Mouse (Mus musculus): ENCODE data around the gene Olfr823. TPM values are rescaled to one million over a fixed set of nuclear protein-coding genes. Genes with fewer than 3 reads are reported as not detected.

Olfr823 gene
- polyA plus RNA-seq, 1 experiment from 2014 or later: not detected

DNA sequence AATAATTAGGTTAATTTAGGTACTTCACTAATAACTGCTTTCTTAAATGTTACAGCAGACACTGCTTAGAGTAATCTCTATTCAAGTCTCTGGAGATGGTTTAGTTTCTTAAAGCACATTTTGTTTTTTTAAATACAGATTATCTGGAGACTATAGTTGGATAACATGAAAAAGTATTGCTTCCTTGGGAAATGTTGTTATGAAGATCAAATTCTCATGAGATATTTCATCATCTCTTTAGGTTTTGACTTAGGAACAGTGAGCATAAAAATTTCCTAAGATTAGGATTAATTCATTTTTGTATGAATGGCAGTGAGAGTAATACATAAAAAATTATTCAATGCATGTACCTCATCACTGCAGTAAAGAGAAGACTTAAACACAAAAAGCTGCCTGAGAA is 44.3 kb downstream of the Olfr823 start, which contains the start of gene Olfr822:
Olfr822 (plus strand) TSS at position 301 of the 400 bp plus-strand sequence.
- Histone ChIP-seq H3K36me3 (ENCODE audit: control insufficient read depth, insufficient read depth, low read length) (no peaks in the 10 kb centered on the region), H3K9me3 (ENCODE audit: control insufficient read depth, low read length) (no peaks in the 10 kb centered on the region), H3K4me1 (ENCODE audit: control insufficient read depth in 2 of 2, insufficient read depth in 2 of 2, low read length in 2 of 2) (no peaks in the 10 kb centered on the region), H3K4me3 (ENCODE audit: control insufficient read depth in 1 of 2, insufficient read depth in 1 of 2, low read depth in 1 of 2, low read length in 2 of 2) (no peak within 1 kb of the TSS), H3K9ac (ENCODE audit: low read length) (no peak within 1 kb of the TSS), H3K4me2 (ENCODE audit: low read length) (no peak within 1 kb of the TSS), H3K27ac (replicated peaks in 1 of 2; ENCODE audit: control insufficient read depth in 1 of 2, insufficient read depth in 1 of 2, low read depth in 2 of 2, low read length in 2 of 2) (no peak within 1 kb of the TSS), H3K27me3 (ENCODE audit: control insufficient read depth, insufficient read depth, low read length) (no peaks in the 10 kb centered on the region)
- ATAC-seq (ENCODE audit: insufficient number of reproducible peaks, insufficient read depth, low FRiP score, low read depth): no peak

Other genes with a start within 250 kb of the Olfr823 start
- not detected in 2 replicates for gene Olfr814, start 235.5 kb downstream of the Olfr823 start, polyA plus RNA-seq (2014; fragmentation: Nextera tagmentation; extraction: Ambion mirVana)
- not detected in 2 replicates for gene Olfr815, start 209.5 kb downstream of the Olfr823 start, polyA plus RNA-seq (2014; fragmentation: Nextera tagmentation; extraction: Ambion mirVana)
- gene Olfr816, start 199.8 kb downstream of the Olfr823 start, polyA plus RNA-seq (2014; fragmentation: Nextera tagmentation; extraction: Ambion mirVana): not detected in 2 replicates
- gene Olfr818, start 166.3 kb downstream of the Olfr823 start, polyA plus RNA-seq (2014; fragmentation: Nextera tagmentation; extraction: Ambion mirVana): not detected in 2 replicates
- not detected in 2 replicates for gene Olfr819, start 148.1 kb downstream of the Olfr823 start, polyA plus RNA-seq (2014; fragmentation: Nextera tagmentation; extraction: Ambion mirVana)
- not detected in 2 replicates for gene Olfr247, start 139.2 kb downstream of the Olfr823 start, polyA plus RNA-seq (2014; fragmentation: Nextera tagmentation; extraction: Ambion mirVana)
- gene Gm10310, start 130.3 kb downstream of the Olfr823 start, polyA plus RNA-seq (2014; fragmentation: Nextera tagmentation; extraction: Ambion mirVana): not detected in 2 replicates
- gene Olfr820, start 102.8 kb downstream of the Olfr823 start, polyA plus RNA-seq (2014; fragmentation: Nextera tagmentation; extraction: Ambion mirVana): not detected in 2 replicates
- gene Olfr821, start 85.0 kb downstream of the Olfr823 start, polyA plus RNA-seq (2014; fragmentation: Nextera tagmentation; extraction: Ambion mirVana): not detected in 2 replicates
- gene Olfr822, start 44.2 kb downstream of the Olfr823 start, polyA plus RNA-seq (2014; fragmentation: Nextera tagmentation; extraction: Ambion mirVana): not detected in 2 replicates
- gene Olfr824, start 14.6 kb upstream of the Olfr823 start, polyA plus RNA-seq (2014; fragmentation: Nextera tagmentation; extraction: Ambion mirVana): not detected in 2 replicates
- gene Olfr825, start 51.4 kb upstream of the Olfr823 start, polyA plus RNA-seq (2014; fragmentation: Nextera tagmentation; extraction: Ambion mirVana): not detected in 2 replicates
- gene Olfr826, start 68.8 kb upstream of the Olfr823 start, polyA plus RNA-seq (2014; fragmentation: Nextera tagmentation; extraction: Ambion mirVana): not detected in 2 replicates
- gene Olfr827, start 99.0 kb upstream of the Olfr823 start, polyA plus RNA-seq (2014; fragmentation: Nextera tagmentation; extraction: Ambion mirVana): not detected in 2 replicates
- gene Neurod4, start 164.9 kb upstream of the Olfr823 start, polyA plus RNA-seq (2014; fragmentation: Nextera tagmentation; extraction: Ambion mirVana): not detected in 2 replicates
- 0.30 TPM in 1 of 2 replicates, not detected in the other for gene Tespa1, start 207.5 kb upstream of the Olfr823 start, polyA plus RNA-seq (2014; fragmentation: Nextera tagmentation; extraction: Ambion mirVana)